Mouse (Mus musculus) cortical plate, adult 2 months (tissue): ENCODE data around the gene Gm42688. TPM values are rescaled to one million over a fixed set of nuclear protein-coding genes. Genes with fewer than 3 reads are reported as not detected.

Experiments
- H3K27ac ChIP-seq: fragments of 200-500 bp; 2 replicates; pipeline ENCODE4 v1.5.1; 2012; ENCODE audit warnings: low read length, control low read depth, inconsistent platforms; ENCODE audit not compliant: insufficient read depth
- H3K4me1 ChIP-seq: fragments of 200-500 bp; 2 replicates; pipeline ENCODE4 v1.6.1; 2011; ENCODE audit warnings: low read length; ENCODE audit not compliant: control insufficient read depth, insufficient read depth
- H3K4me3 ChIP-seq: fragments of 200-500 bp; 2 replicates; pipeline ENCODE4 v1.5.1; 2011; ENCODE audit warnings: mild to moderate bottlenecking, low read length, control low read depth; ENCODE audit not compliant: insufficient read depth
- CTCF ChIP-seq: fragments of 200-500 bp; IDR thresholded peaks from 2 replicates; pipeline ENCODE4 v1.5.1; 2011; ENCODE audit warnings: mild to moderate bottlenecking, control low read depth, low read length; ENCODE audit not compliant: insufficient read depth; ENCODE audit errors: extremely low read depth
- POLR2A ChIP-seq: fragments of 200-500 bp; IDR thresholded peaks from 2 replicates; pipeline ENCODE4 v1.6.1; 2011; ENCODE audit warnings: mild to moderate bottlenecking, low read length, control low read depth; ENCODE audit not compliant: insufficient read depth; ENCODE audit errors: extremely low read depth
- polyA plus RNA-seq: library from polyadenylated mRNA; depleted of rRNA; stranded (reverse); fragments of >200 nt; gene quantifications from 2 replicates; pipeline ENCODE4 v1.2.3, GENCODE M21; 2012

Gene Gm42688
- polyA plus RNA-seq, 1 experiment = 7.8 TPM

GRCm38 (mm10) chr6:83116373-83117164, 15.2 kb downstream of the Gm42688 start:
- Histone ChIP-seq H3K27ac (no peak overlapping the region), H3K4me1 (no peaks in the 10 kb centered on the region), H3K4me3 (peak overlapping the region; percentile 64)
- TF ChIP-seq CTCF = no peak
- no peak for TF ChIP-seq POLR2A

GRCm38 (mm10) chr6:83117165-83117438, 15.7 kb downstream of the Gm42688 start:
- no peaks in the 10 kb centered on the region for H3K4me1 ChIP-seq
- H3K27ac ChIP-seq = no peak overlapping the region
- no peak overlapping the region for H3K4me3 ChIP-seq
- TF ChIP-seq CTCF = no peak
- TF ChIP-seq POLR2A = no peak

- no peaks in the 10 kb centered on the region for H3K4me1 ChIP-seq
- no peak for TF ChIP-seq CTCF
- TF ChIP-seq POLR2A = no peak
- H3K4me3 ChIP-seq = no peak overlapping the region
- H3K27ac ChIP-seq = no peak overlapping the region
These were observed 16.2 kb downstream of the Gm42688 start for GRCm38 (mm10) chr6:83117616-83118015.

GRCm38 (mm10) chr6:83118369-83118768, 17.0 kb downstream of the Gm42688 start:
- no peak overlapping the region for H3K4me3 ChIP-seq
- no peak overlapping the region for H3K27ac ChIP-seq
- no peak for TF ChIP-seq CTCF
- TF ChIP-seq POLR2A = 0 out of 2 replicates have a peak, but pooled peaks have one; percentile 24
- H3K4me1 ChIP-seq = no peaks in the 10 kb centered on the region

- Histone ChIP-seq H3K4me1 (no peaks in the 10 kb centered on the region), H3K27ac (no peak overlapping the region), H3K4me3 (no peak overlapping the region)
- TF ChIP-seq CTCF (no peak), POLR2A (no peak)
These were observed 17.7 kb downstream of the Gm42688 start for GRCm38 (mm10) chr6:83118825-83119733.

- no peak overlapping the region for H3K27ac ChIP-seq
- H3K4me1 ChIP-seq = no peaks in the 10 kb centered on the region
- TF ChIP-seq CTCF = no peak
- no peak for TF ChIP-seq POLR2A
- H3K4me3 ChIP-seq = no peak overlapping the region
These were observed 18.3 kb downstream of the Gm42688 start for GRCm38 (mm10) chr6:83119734-83120051.

- H3K4me1 ChIP-seq = no peaks in the 10 kb centered on the region
- peak within 1 kb of the TSS; percentile 19 for H3K27ac ChIP-seq
- TF ChIP-seq CTCF = no peak
- TF ChIP-seq POLR2A = peak; percentile 69
- peak within 1 kb of the TSS; percentile 51 for H3K4me3 ChIP-seq
These were observed 19.8 kb downstream of the Gm42688 start, which contains the start of gene Wbp1 for GRCm38 (mm10) chr6:83120930-83121862. Gene Wbp1 (minus strand): TSS chr6:83121559.

GRCm38 (mm10) chr6:83121863-83122710, 20.7 kb downstream of the Gm42688 start:
- Histone ChIP-seq H3K4me3 (peak overlapping the region; percentile 51), H3K27ac (peak overlapping the region; percentile 18; the same call in 1 of the 2 replicates), H3K4me1 (no peaks in the 10 kb centered on the region)
- TF ChIP-seq CTCF (no peak), POLR2A (no peak)
